Comparison of ENCODE assay signal across 10 mouse cellular contexts in genomic region chr1:113358242-113358641, GRCm38 (mm10).
DNase-seq lines count a peak whose midpoint lies in the region; ATAC-seq lines count a peak whose summit lies in the region.
"Had no signal": no experiment of that assay in that cellular context is flagged by ENCODE, and none has a peak within 500 bp of the region (broad histone marks: within the 10 kb centered on the region; RNA-seq: fewer than 3 reads in every experiment).

No protein-coding gene starts in this region.

- peak; percentile 74 for ATAC-seq in hindbrain, embryonic 15.5 days (ENCODE audit: low FRiP score, low read depth)
- no peak for ATAC-seq in CD4-positive, CD25-positive, alpha-beta regulatory T cell, adult 4 months
- ATAC-seq in intestine, embryonic 16.5 days, result no peak

- H3K9me3 ChIP-seq in hindbrain, embryonic 15.5 days, result no peaks in the 10 kb centered on the region
- no peaks in the 10 kb centered on the region for H3K9me3 ChIP-seq in intestine, embryonic 16.5 days (ENCODE audit: control insufficient read depth, low read length)

- no peaks in the 10 kb centered on the region for H3K4me1 ChIP-seq in hindbrain, embryonic 15.5 days (replicated peaks)
- H3K4me1 ChIP-seq in intestine, embryonic 16.5 days (ENCODE audit: control insufficient read depth, insufficient read depth, low read length), result no peaks in the 10 kb centered on the region

- no peak overlapping the region for H3K9ac ChIP-seq in hindbrain, embryonic 15.5 days
- H3K9ac ChIP-seq in intestine, embryonic 16.5 days (ENCODE audit: low read depth, low read length), result no peak overlapping the region

- H3K4me2 ChIP-seq in hindbrain, embryonic 15.5 days, result no peak overlapping the region
- H3K4me2 ChIP-seq in intestine, embryonic 16.5 days (ENCODE audit: low read depth, low read length), result no peak overlapping the region

- 31% methylated on average over 4 of the region's 4 CpGs for WGBS in hindbrain, embryonic 15.5 days
- WGBS in intestine, embryonic 16.5 days, result 74% methylated on average over 4 of the region's 4 CpGs

- no peaks in the 10 kb centered on the region for H3K36me3 ChIP-seq in hindbrain, embryonic 15.5 days
- no peaks in the 10 kb centered on the region for H3K36me3 ChIP-seq in intestine, embryonic 16.5 days (ENCODE audit: control insufficient read depth, insufficient read depth, low read length)

- peak; percentile 14 to 31 for DNase-seq in layer of hippocampus, postnatal 10 days (ENCODE audit: low spot score in 2 of 2)
- DNase-seq in layer of hippocampus, adult 9-11 months, result no peak
- DNase-seq in cerebellum, postnatal 10 days, result peak; percentile 70 to 88
- DNase-seq in retina, embryonic 14.5 days (ENCODE audit: low spot score), result peak; percentile 52
- no peak for DNase-seq in kidney, adult 8-10 months
- DNase-seq: heart, postnatal 36 days; lung, postnatal 36 days had no signal

- no peak overlapping the region for H3K4me3 ChIP-seq in hindbrain, embryonic 15.5 days
- no peak overlapping the region for H3K4me3 ChIP-seq in intestine, embryonic 16.5 days (ENCODE audit: low read length)

- H3K27me3 ChIP-seq in hindbrain, embryonic 15.5 days, result no peaks in the 10 kb centered on the region
- H3K27me3 ChIP-seq in intestine, embryonic 16.5 days (replicated peaks; ENCODE audit: control insufficient read depth, insufficient read depth, low read length), result no peaks in the 10 kb centered on the region

- H3K27ac ChIP-seq in hindbrain, embryonic 15.5 days (replicated peaks), result no peak overlapping the region
- no peak overlapping the region for H3K27ac ChIP-seq in intestine, embryonic 16.5 days (ENCODE audit: low read length)

Comparison
In these comparisons a context has a peak if more than half of its experiments do, and no peak if none do; other contexts are left out.
1. DNase-seq: peak in layer of hippocampus, postnatal 10 days (2 of 2), cerebellum, postnatal 10 days (2 of 2) and retina, embryonic 14.5 days (single experiment); none in layer of hippocampus, adult 9-11 months (single experiment) and kidney, adult 8-10 months (0 of 2).